Mouse (Mus musculus): ENCODE measurements around the gene Slc35f2. TPM values are rescaled to one million over a fixed set of nuclear protein-coding genes. Genes with fewer than 3 reads are reported as not detected.

Slc35f2 gene
- polyA plus RNA-seq, 1 experiment from 2014 or later: 6.0 TPM

- Histone ChIP-seq H3K9me3 (replicated peaks; ENCODE audit: control insufficient read depth, low read length) (no peaks in the 10 kb centered on the region), H3K9ac (replicated peaks; ENCODE audit: low read length) (no peak overlapping the region), H3K36me3 (replicated peaks; ENCODE audit: control insufficient read depth, insufficient read depth, low read depth, low read length) (no peaks in the 10 kb centered on the region), H3K27me3 (ENCODE audit: control insufficient read depth, insufficient read depth, low read length) (no peaks in the 10 kb centered on the region), H3K27ac (replicated peaks; ENCODE audit: low read depth, low read length) (no peak overlapping the region), H3K4me1 (ENCODE audit: control insufficient read depth, insufficient read depth, low read length) (no peaks in the 10 kb centered on the region), H3K4me2 (ENCODE audit: low read depth, low read length) (no peak overlapping the region), H3K4me3 (ENCODE audit: low read depth, low read length) (no peak overlapping the region)
- WGBS: 77% methylated on average over 2 of the region's 2 CpGs
- no peak for DNase-seq (ENCODE audit: low spot score)
- ATAC-seq (replicated peaks; ENCODE audit: insufficient number of reproducible peaks, low FRiP score, low TSS enrichment, low read depth): no peak
Measured at GRCm38 (mm10) chr9:53797141-53797540, 25.8 kb downstream of the Slc35f2 start.

- no peak overlapping the region for H3K4me2 ChIP-seq (ENCODE audit: low read depth, low read length)
- no peak overlapping the region for H3K27ac ChIP-seq (replicated peaks; ENCODE audit: low read depth, low read length)
- H3K27me3 ChIP-seq (ENCODE audit: control insufficient read depth, insufficient read depth, low read length): no peaks in the 10 kb centered on the region
- H3K9ac ChIP-seq (replicated peaks; ENCODE audit: low read length): no peak overlapping the region
- no peaks in the 10 kb centered on the region for H3K9me3 ChIP-seq (replicated peaks; ENCODE audit: control insufficient read depth, low read length)
- DNase-seq (ENCODE audit: low spot score): no peak
- ATAC-seq (replicated peaks; ENCODE audit: insufficient number of reproducible peaks, low FRiP score, low TSS enrichment, low read depth): no peak
- H3K4me1 ChIP-seq (ENCODE audit: control insufficient read depth, insufficient read depth, low read length): no peaks in the 10 kb centered on the region
- 95% methylated on average over 7 of the region's 7 CpGs for WGBS
- H3K4me3 ChIP-seq (ENCODE audit: low read depth, low read length): no peak overlapping the region
- H3K36me3 ChIP-seq (replicated peaks; ENCODE audit: control insufficient read depth, insufficient read depth, low read depth, low read length): no peaks in the 10 kb centered on the region
Measured at GRCm38 (mm10) chr9:53802921-53803320, 31.6 kb downstream of the Slc35f2 start.

- H3K27ac ChIP-seq (replicated peaks; ENCODE audit: low read depth, low read length): no peak overlapping the region
- no peak overlapping the region for H3K4me3 ChIP-seq (ENCODE audit: low read depth, low read length)
- ATAC-seq (replicated peaks; ENCODE audit: insufficient number of reproducible peaks, low FRiP score, low TSS enrichment, low read depth) (no peak), DNase-seq (ENCODE audit: low spot score) (no peak)
- no peaks in the 10 kb centered on the region for H3K4me1 ChIP-seq (ENCODE audit: control insufficient read depth, insufficient read depth, low read length)
- no peaks in the 10 kb centered on the region for H3K27me3 ChIP-seq (ENCODE audit: control insufficient read depth, insufficient read depth, low read length)
- H3K9ac ChIP-seq (replicated peaks; ENCODE audit: low read length): no peak overlapping the region
- 24% methylated on average over 7 of the region's 7 CpGs for WGBS
- H3K9me3 ChIP-seq (replicated peaks; ENCODE audit: control insufficient read depth, low read length): no peaks in the 10 kb centered on the region
- H3K36me3 ChIP-seq (replicated peaks; ENCODE audit: control insufficient read depth, insufficient read depth, low read depth, low read length): no peaks in the 10 kb centered on the region
- no peak overlapping the region for H3K4me2 ChIP-seq (ENCODE audit: low read depth, low read length)
Measured at GRCm38 (mm10) chr9:53806496-53807086, 35.3 kb downstream of the Slc35f2 start.

GRCm38 (mm10) chr9:53813418-53813817 is 42.1 kb downstream of the Slc35f2 start:
- WGBS: 95% methylated on average over 6 of the region's 6 CpGs
- Histone ChIP-seq H3K36me3 (replicated peaks; ENCODE audit: control insufficient read depth, insufficient read depth, low read depth, low read length) (no peaks in the 10 kb centered on the region), H3K4me1 (ENCODE audit: control insufficient read depth, insufficient read depth, low read length) (no peaks in the 10 kb centered on the region), H3K4me2 (ENCODE audit: low read depth, low read length) (no peak overlapping the region), H3K27me3 (ENCODE audit: control insufficient read depth, insufficient read depth, low read length) (no peaks in the 10 kb centered on the region), H3K27ac (replicated peaks; ENCODE audit: low read depth, low read length) (no peak overlapping the region), H3K9ac (replicated peaks; ENCODE audit: low read length) (no peak overlapping the region), H3K9me3 (replicated peaks; ENCODE audit: control insufficient read depth, low read length) (no peaks in the 10 kb centered on the region), H3K4me3 (ENCODE audit: low read depth, low read length) (no peak overlapping the region)
- ATAC-seq (replicated peaks; ENCODE audit: insufficient number of reproducible peaks, low FRiP score, low TSS enrichment, low read depth): no peak
- DNase-seq (ENCODE audit: low spot score): no peak

- H3K27ac ChIP-seq (replicated peaks; ENCODE audit: low read depth, low read length): no peak overlapping the region
- no peak overlapping the region for H3K9ac ChIP-seq (replicated peaks; ENCODE audit: low read length)
- H3K4me2 ChIP-seq (ENCODE audit: low read depth, low read length): no peak overlapping the region
- DNase-seq (ENCODE audit: low spot score) (peak; percentile 62), ATAC-seq (replicated peaks; ENCODE audit: insufficient number of reproducible peaks, low FRiP score, low TSS enrichment, low read depth) (no peak)
- no peaks in the 10 kb centered on the region for H3K4me1 ChIP-seq (ENCODE audit: control insufficient read depth, insufficient read depth, low read length)
- no peaks in the 10 kb centered on the region for H3K9me3 ChIP-seq (replicated peaks; ENCODE audit: control insufficient read depth, low read length)
- no peaks in the 10 kb centered on the region for H3K36me3 ChIP-seq (replicated peaks; ENCODE audit: control insufficient read depth, insufficient read depth, low read depth, low read length)
- H3K4me3 ChIP-seq (ENCODE audit: low read depth, low read length): no peak overlapping the region
- H3K27me3 ChIP-seq (ENCODE audit: control insufficient read depth, insufficient read depth, low read length): no peaks in the 10 kb centered on the region
- WGBS: 31% methylated on average over 4 of the region's 4 CpGs
Measured at GRCm38 (mm10) chr9:53818760-53819159, 47.4 kb downstream of the Slc35f2 start.

- Histone ChIP-seq H3K4me3 (ENCODE audit: low read depth, low read length) (no peak overlapping the region), H3K9me3 (replicated peaks; ENCODE audit: control insufficient read depth, low read length) (no peaks in the 10 kb centered on the region), H3K4me2 (ENCODE audit: low read depth, low read length) (no peak overlapping the region), H3K9ac (replicated peaks; ENCODE audit: low read length) (no peak overlapping the region), H3K27me3 (ENCODE audit: control insufficient read depth, insufficient read depth, low read length) (no peaks in the 10 kb centered on the region), H3K27ac (replicated peaks; ENCODE audit: low read depth, low read length) (no peak overlapping the region), H3K36me3 (replicated peaks; ENCODE audit: control insufficient read depth, insufficient read depth, low read depth, low read length) (no peaks in the 10 kb centered on the region), H3K4me1 (ENCODE audit: control insufficient read depth, insufficient read depth, low read length) (no peaks in the 10 kb centered on the region)
- DNase-seq (ENCODE audit: low spot score): peak; percentile 80
- WGBS: 13% methylated on average over 9 of the region's 9 CpGs
- no peak for ATAC-seq (replicated peaks; ENCODE audit: insufficient number of reproducible peaks, low FRiP score, low TSS enrichment, low read depth)
Measured at GRCm38 (mm10) chr9:53825318-53825717, 54.0 kb downstream of the Slc35f2 start.

GRCm38 (mm10) chr9:53829081-53829865 is 57.9 kb downstream of the Slc35f2 start:
- Histone ChIP-seq H3K4me3 (ENCODE audit: low read depth, low read length) (peak overlapping the region; percentile 35), H3K4me2 (ENCODE audit: low read depth, low read length) (peak overlapping the region; percentile 53), H3K9me3 (replicated peaks; ENCODE audit: control insufficient read depth, low read length) (no peaks in the 10 kb centered on the region), H3K36me3 (replicated peaks; ENCODE audit: control insufficient read depth, insufficient read depth, low read depth, low read length) (no peaks in the 10 kb centered on the region), H3K27ac (replicated peaks; ENCODE audit: low read depth, low read length) (no peak overlapping the region), H3K27me3 (ENCODE audit: control insufficient read depth, insufficient read depth, low read length) (no peaks in the 10 kb centered on the region), H3K9ac (replicated peaks; ENCODE audit: low read length) (peak overlapping the region; percentile 50; the same call in 1 of the 2 replicates), H3K4me1 (ENCODE audit: control insufficient read depth, insufficient read depth, low read length) (no peaks in the 10 kb centered on the region)
- ATAC-seq (replicated peaks; ENCODE audit: insufficient number of reproducible peaks, low FRiP score, low TSS enrichment, low read depth): no peak
- WGBS: 21% methylated on average over 14 of the region's 14 CpGs
- peak; percentile 83 for DNase-seq (ENCODE audit: low spot score)

GRCm38 (mm10) chr9:53829866-53830209 is 58.5 kb downstream of the Slc35f2 start:
- no peaks in the 10 kb centered on the region for H3K4me1 ChIP-seq (ENCODE audit: control insufficient read depth, insufficient read depth, low read length)
- WGBS: 53% methylated on average over 2 of the region's 2 CpGs
- no peaks in the 10 kb centered on the region for H3K9me3 ChIP-seq (replicated peaks; ENCODE audit: control insufficient read depth, low read length)
- H3K27me3 ChIP-seq (ENCODE audit: control insufficient read depth, insufficient read depth, low read length): no peaks in the 10 kb centered on the region
- DNase-seq (ENCODE audit: low spot score) (peak; percentile 3), ATAC-seq (replicated peaks; ENCODE audit: insufficient number of reproducible peaks, low FRiP score, low TSS enrichment, low read depth) (no peak)
- H3K36me3 ChIP-seq (replicated peaks; ENCODE audit: control insufficient read depth, insufficient read depth, low read depth, low read length): no peaks in the 10 kb centered on the region
- peak overlapping the region; percentile 50; the same call in 1 of the 2 replicates for H3K9ac ChIP-seq (replicated peaks; ENCODE audit: low read length)
- H3K4me3 ChIP-seq (ENCODE audit: low read depth, low read length): peak overlapping the region; percentile 35; the same call in 1 of the 2 replicates
- H3K4me2 ChIP-seq (ENCODE audit: low read depth, low read length): peak overlapping the region; percentile 53
- H3K27ac ChIP-seq (replicated peaks; ENCODE audit: low read depth, low read length): no peak overlapping the region

Data from embryonic facial prominence, embryonic 11.5 days (tissue).